Mouse (Mus musculus): Measurements from ENCODE around the gene Vcpkmt.
A peak's percentile ranks its signal among the peaks of the same experiment; 100 is the strongest.
"Not testable (repeated sequence)": the region's sequence is repeated elsewhere in the genome, so short reads cannot be mapped to it uniquely, and the experiment has no call there.

Gene Vcpkmt

DNA sequence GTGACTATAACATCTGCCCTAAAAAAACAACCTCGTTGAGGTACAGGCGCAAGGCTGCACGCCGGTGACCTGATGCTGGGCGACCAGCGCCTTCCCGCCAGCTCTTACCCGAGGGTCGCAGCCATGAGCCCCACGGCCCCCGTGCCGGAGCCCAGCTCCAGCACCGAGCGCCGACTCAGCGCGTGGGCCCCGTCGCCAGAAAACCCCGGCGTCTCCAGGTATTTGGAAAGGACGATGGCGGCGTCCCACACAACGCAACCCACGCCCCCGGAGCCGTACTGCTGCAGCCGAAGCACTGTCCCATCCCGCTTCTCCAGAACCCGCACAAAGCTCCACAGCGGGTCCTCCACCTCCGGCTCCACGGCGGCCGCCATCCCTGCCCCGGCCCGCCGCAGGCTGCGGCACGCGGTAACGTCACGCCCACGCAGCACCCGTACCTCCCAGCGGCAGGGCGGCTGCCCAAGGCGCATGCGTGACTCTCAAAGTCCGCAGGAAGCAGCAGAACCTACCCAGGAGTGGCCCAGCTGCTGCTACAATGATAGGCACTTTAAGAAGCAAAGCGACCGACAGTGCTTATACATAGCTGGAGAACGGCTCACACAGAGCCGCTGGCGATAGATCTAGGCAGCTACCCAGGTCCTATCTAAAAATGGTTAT lies at the start of gene Vcpkmt:
Vcpkmt (minus strand) TSS at position 416 of the 657 bp plus-strand sequence.
- DNase-seq (ENCODE audit: low read depth, low spot score): peak; percentile 96
- H3K36me3 ChIP-seq (ENCODE audit: control insufficient read depth, insufficient read depth, low read length, poor library complexity, severe bottlenecking): peaks cover 4% of the 10 kb centered on the region
- no peaks in the 10 kb centered on the region for H3K27me3 ChIP-seq (ENCODE audit: control insufficient read depth, insufficient read depth, low read length, poor library complexity, severe bottlenecking)

DNA sequence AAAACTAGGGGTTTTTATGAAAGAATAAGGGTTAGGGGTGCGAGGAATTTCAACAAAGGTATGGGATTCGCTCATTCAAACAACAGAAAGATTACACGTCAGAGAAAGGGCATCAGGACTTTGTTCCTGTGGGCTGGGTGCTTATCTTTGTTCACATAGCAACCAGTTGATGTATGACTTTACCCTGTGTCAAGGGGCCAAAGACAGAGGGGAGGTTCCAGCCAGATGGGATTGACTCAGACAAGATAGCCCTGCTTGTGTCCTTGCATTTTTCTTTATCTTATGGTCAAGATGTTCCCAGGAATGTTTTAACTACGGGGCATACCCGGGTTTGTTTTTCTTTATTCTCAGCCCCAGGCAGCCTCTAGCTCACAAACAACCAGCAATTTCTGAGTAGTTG lies 35.8 kb upstream of the Vcpkmt start:
- not testable (repeated sequence) for H3K27me3 ChIP-seq (ENCODE audit: control insufficient read depth, insufficient read depth, low read length, poor library complexity, severe bottlenecking); DNase-seq (ENCODE audit: low read depth, low spot score); H3K36me3 ChIP-seq (ENCODE audit: control insufficient read depth, insufficient read depth, low read length, poor library complexity, severe bottlenecking)

GRCm38 (mm10) chr12:69604367-69604766 lies 21.5 kb upstream of the Vcpkmt start:
- no peak for DNase-seq (ENCODE audit: low read depth, low spot score)

DNA sequence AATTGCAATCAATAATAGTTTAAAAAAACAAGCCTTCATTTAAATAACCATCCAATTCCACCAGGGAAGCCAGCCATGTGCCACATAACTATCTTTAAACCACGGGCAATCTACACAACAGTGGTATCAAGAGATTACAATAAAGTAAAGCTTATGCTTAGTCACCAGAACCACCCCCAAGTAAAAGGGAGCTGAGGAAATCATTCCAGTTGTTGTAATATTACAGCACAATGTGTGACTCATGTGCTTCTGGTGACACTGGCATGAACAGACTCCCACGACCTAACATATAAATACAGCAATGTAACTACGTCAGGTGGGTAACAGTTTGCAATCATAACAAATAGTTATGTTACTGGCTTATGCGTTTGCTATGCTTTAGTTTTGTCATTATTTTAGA lies 14.6 kb upstream of the Vcpkmt start:
- Histone ChIP-seq H3K27me3 (ENCODE audit: control insufficient read depth, insufficient read depth, low read length, poor library complexity, severe bottlenecking) (no peaks in the 10 kb centered on the region), H3K36me3 (ENCODE audit: control insufficient read depth, insufficient read depth, low read length, poor library complexity, severe bottlenecking) (0 out of 2 replicates have a peak, but pooled peaks cover 2% of the 10 kb centered on the region)
- DNase-seq (ENCODE audit: low read depth, low spot score): no peak

More at GRCm38 (mm10) chr12:69604367-69604766, 21.5 kb upstream of the Vcpkmt start:
- H3K27me3 ChIP-seq (ENCODE audit: control insufficient read depth, insufficient read depth, low read length, poor library complexity, severe bottlenecking): no peaks in the 10 kb centered on the region
- H3K36me3 ChIP-seq (ENCODE audit: control insufficient read depth, insufficient read depth, low read length, poor library complexity, severe bottlenecking): 0 out of 2 replicates have a peak, but pooled peaks cover 3% of the 10 kb centered on the region

DNA sequence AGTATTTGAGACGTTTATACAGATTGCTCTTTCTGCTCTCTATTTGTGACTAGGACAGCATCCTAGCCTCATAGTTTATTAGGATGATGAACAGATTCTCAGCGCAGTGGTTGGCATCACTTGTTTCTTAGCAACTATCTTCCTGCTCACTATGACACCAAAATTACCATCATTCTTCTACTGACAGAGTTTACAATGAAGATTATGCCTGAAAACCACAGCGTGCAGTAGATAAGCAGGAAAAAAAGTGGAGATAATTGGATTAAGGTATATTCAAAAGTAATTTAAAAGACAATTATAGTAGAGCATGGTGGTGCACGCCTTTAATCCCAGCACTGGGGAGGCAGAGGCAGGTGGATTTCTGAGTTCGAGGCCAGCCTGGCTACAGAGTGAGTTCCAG lies 10.3 kb upstream of the Vcpkmt start:
- H3K27me3 ChIP-seq (ENCODE audit: control insufficient read depth, insufficient read depth, low read length, poor library complexity, severe bottlenecking): no peaks in the 10 kb centered on the region
- DNase-seq (ENCODE audit: low read depth, low spot score): no peak
- H3K36me3 ChIP-seq (ENCODE audit: control insufficient read depth, insufficient read depth, low read length, poor library complexity, severe bottlenecking): peaks cover 4% of the 10 kb centered on the region; the same call in 1 of the 2 replicates

- no peaks in the 10 kb centered on the region for H3K27me3 ChIP-seq (ENCODE audit: control insufficient read depth, insufficient read depth, low read length, poor library complexity, severe bottlenecking)
- no peak for DNase-seq (ENCODE audit: low read depth, low spot score)
- peaks cover 2% of the 10 kb centered on the region; the same call in 1 of the 2 replicates for H3K36me3 ChIP-seq (ENCODE audit: control insufficient read depth, insufficient read depth, low read length, poor library complexity, severe bottlenecking)
Measured at GRCm38 (mm10) chr12:69583270-69583629, 422 bp upstream of the Vcpkmt start.

GRCm38 (mm10) chr12:69582216-69582612 lies 614 bp downstream of the Vcpkmt start:
- no peaks in the 10 kb centered on the region for H3K27me3 ChIP-seq (ENCODE audit: control insufficient read depth, insufficient read depth, low read length, poor library complexity, severe bottlenecking)
- no peak for DNase-seq (ENCODE audit: low read depth, low spot score)
- H3K36me3 ChIP-seq (ENCODE audit: control insufficient read depth, insufficient read depth, low read length, poor library complexity, severe bottlenecking): peaks cover 6% of the 10 kb centered on the region

DNA sequence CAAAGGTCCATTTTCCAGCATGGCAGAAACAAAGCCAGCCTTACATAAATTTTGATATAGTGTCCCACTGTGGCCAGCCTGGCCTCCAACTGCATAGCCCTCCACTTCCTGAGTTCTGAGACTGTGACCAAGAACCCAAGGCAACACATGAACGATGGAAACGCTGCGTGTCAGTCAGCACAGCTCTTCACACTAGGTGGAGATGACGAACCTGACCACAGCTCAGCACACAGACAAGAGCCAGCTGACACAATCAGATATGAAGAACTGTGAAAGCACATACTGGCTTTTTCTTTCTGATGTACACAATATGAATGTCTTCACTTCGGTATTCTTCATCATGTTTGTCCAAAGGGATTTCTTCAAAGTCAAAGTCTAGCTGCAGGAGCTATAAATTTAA lies 3.2 kb downstream of the Vcpkmt start:
- no peaks in the 10 kb centered on the region for H3K27me3 ChIP-seq (ENCODE audit: control insufficient read depth, insufficient read depth, low read length, poor library complexity, severe bottlenecking)
- peaks cover 8% of the 10 kb centered on the region for H3K36me3 ChIP-seq (ENCODE audit: control insufficient read depth, insufficient read depth, low read length, poor library complexity, severe bottlenecking)
- DNase-seq (ENCODE audit: low read depth, low spot score): no peak

- Histone ChIP-seq H3K36me3 (ENCODE audit: control insufficient read depth, insufficient read depth, low read length, poor library complexity, severe bottlenecking) (peaks cover 8% of the 10 kb centered on the region), H3K27me3 (ENCODE audit: control insufficient read depth, insufficient read depth, low read length, poor library complexity, severe bottlenecking) (no peaks in the 10 kb centered on the region)
- DNase-seq (ENCODE audit: low read depth, low spot score): no peak
Measured at GRCm38 (mm10) chr12:69576120-69576627, 6.7 kb downstream of the Vcpkmt start.

DNA sequence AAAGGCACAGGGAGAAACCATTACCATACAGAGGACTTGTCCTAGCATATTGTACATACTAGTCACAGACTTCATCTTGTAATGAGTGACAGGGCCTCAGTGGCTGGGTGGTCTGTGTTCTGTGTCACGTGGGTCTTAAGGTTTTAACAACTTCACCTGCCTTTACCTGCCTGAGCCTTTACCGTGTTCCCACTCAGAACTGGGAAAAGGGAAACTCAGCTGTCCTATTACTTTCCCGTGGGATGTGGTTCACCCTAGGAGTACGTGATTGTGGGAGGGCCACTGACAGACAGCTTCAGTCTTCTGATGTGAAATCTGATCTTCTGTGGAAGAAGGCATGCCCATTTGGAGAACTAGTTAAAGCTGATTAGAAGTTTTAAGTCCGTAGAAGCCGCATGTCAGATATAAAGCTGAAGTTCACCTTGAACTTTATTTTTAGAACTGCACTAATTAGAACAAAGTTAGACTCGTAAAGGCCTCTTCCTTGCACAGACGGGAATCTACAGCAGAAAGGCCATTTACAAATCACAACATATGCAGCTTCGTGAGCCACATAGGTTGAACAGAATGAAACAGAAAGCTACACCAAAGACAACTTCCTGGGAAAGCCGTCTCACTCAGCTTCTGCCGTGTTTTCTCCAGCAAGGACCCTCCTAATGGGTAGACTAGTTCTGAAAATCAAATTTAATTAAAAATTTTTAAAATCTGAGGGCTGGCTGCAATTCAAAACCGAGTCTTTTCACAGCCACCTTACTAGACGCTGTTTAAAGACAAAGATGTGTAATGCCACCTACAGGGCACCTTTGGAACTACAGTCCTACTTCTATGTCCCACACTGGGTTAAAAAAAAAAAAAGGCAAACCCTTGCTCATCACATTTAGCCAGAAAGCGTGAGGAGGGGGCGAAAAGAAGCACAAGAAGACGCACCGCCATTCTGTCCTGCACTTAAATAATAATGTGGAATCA lies 8.6 kb downstream of the Vcpkmt start:
- H3K27me3 ChIP-seq (ENCODE audit: control insufficient read depth, insufficient read depth, low read length, poor library complexity, severe bottlenecking): no peaks in the 10 kb centered on the region
- DNase-seq (ENCODE audit: low read depth, low spot score): peak; percentile 93

GRCm38 (mm10) chr12:69573271-69573670 lies 9.6 kb downstream of the Vcpkmt start:
- DNase-seq (ENCODE audit: low read depth, low spot score): no peak
- H3K27me3 ChIP-seq (ENCODE audit: control insufficient read depth, insufficient read depth, low read length, poor library complexity, severe bottlenecking): no peaks in the 10 kb centered on the region
- peaks cover 7% of the 10 kb centered on the region for H3K36me3 ChIP-seq (ENCODE audit: control insufficient read depth, insufficient read depth, low read length, poor library complexity, severe bottlenecking)

More for the DNA sequence above, 8.6 kb downstream of the Vcpkmt start:
- H3K36me3 ChIP-seq (ENCODE audit: control insufficient read depth, insufficient read depth, low read length, poor library complexity, severe bottlenecking): peaks cover 8% of the 10 kb centered on the region

DNA sequence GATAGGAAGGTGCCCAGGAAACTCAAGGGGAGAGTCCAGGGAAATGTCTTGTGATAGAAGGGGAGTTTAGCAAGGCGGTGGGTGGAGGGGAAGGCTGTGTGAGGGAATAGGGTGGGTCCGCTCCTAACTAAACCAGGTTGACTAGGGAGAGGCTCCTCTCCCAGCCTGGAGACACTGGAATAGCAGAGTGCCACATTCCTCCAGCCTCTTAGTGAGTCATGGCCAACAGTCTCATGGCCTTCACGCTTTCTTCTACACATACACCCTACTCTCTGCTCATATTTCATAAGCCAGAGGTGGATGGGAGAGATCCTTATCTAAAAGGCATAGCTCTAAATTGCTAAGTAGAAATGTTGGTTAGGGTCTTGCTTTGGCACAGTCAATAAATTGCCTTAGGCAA lies 12.9 kb downstream of the Vcpkmt start:
- H3K36me3 ChIP-seq (ENCODE audit: control insufficient read depth, insufficient read depth, low read length, poor library complexity, severe bottlenecking): no peaks in the 10 kb centered on the region
- no peak for DNase-seq (ENCODE audit: low read depth, low spot score)
- H3K27me3 ChIP-seq (ENCODE audit: control insufficient read depth, insufficient read depth, low read length, poor library complexity, severe bottlenecking): no peaks in the 10 kb centered on the region

GRCm38 (mm10) chr12:69568266-69568665 lies 14.6 kb downstream of the Vcpkmt start:
- H3K36me3 ChIP-seq (ENCODE audit: control insufficient read depth, insufficient read depth, low read length, poor library complexity, severe bottlenecking): no peaks in the 10 kb centered on the region
- no peaks in the 10 kb centered on the region for H3K27me3 ChIP-seq (ENCODE audit: control insufficient read depth, insufficient read depth, low read length, poor library complexity, severe bottlenecking)
- no peak for DNase-seq (ENCODE audit: low read depth, low spot score)

DNA sequence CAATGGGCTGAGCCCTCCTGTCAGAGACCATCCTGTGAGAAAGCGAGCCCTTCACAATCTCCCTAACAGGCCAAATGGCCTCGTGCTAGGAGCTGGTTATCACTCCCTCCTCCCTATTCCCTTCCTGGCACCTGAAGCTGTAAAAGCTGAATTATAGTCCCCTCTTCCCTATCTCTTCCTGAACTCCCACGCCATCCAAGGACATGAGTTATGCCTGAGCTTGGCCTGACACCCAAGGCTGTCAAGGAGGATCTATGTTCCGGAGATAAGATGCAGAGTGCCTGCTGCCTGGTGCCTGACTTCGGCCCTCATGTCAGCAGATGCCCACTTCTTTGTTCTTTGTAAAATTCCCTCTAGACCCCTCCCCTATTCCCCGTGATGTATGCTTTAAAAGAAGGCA lies 21.8 kb downstream of the Vcpkmt start:
- DNase-seq (ENCODE audit: low read depth, low spot score); H3K36me3 ChIP-seq (ENCODE audit: control insufficient read depth, insufficient read depth, low read length, poor library complexity, severe bottlenecking); H3K27me3 ChIP-seq (ENCODE audit: control insufficient read depth, insufficient read depth, low read length, poor library complexity, severe bottlenecking): not testable (repeated sequence)
